In the genomic region with DNA sequence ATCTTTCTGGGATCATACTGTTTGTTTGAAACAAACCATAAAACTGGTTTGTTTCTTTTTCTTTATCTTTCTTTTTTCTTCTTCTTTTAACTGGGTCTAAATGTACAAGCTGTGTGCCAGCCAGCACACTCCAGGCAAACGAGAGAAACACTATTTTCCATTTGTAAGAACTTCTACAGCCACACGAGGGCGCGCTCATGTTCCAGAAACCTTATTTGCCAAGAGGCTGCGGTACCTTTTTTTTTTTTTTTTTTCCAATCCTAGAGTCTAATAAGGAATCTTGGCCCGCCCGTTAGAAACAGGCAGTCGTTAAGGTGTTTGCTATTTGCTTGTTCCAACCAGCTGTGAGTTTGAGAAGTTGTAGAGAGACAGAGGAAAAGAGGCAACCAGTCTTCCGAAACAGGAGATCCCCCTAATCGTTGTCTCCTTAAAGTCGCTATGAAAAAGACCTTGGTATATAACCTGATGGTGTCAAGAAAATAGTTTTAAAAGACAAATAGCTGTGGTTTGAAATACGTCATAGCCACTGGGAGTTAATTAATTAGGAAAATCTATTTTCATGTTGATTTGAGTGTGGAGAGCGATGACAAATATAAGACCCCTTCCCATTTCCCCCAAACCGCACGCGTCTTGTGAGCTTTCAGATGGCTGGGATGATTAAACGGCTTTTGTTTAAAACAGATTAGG, we compare ENCODE assay signal across 9 mouse cellular contexts. TPM values are rescaled to one million over a fixed set of nuclear protein-coding genes. Genes with fewer than 3 reads are reported as not detected.
A peak's percentile ranks its signal among the peaks of the same experiment; 100 is the strongest.
DNase-seq lines count a peak whose midpoint lies in the region; ATAC-seq and TF ChIP-seq lines count a peak whose summit lies in the region.
"Had no signal": no experiment of that assay in that cellular context is flagged by ENCODE, and none has a peak within 500 bp of the region (broad histone marks: within the 10 kb centered on the region; RNA-seq: fewer than 3 reads in every experiment).

No protein-coding gene starts in this region.

- peak; percentile 50 for TF ChIP-seq CTCF in E14TG2a.4 (conservative IDR thresholded peaks at IDR 0.05; ENCODE audit: low read length)
- 0 out of 2 replicates have a peak, but pooled peaks have one; percentile 26 for TF ChIP-seq CTCF in bone marrow, adult 2 months (IDR thresholded peaks at IDR 0.05; ENCODE audit: control insufficient read depth, insufficient read depth, low read length)
- peak; percentile 41; the same call in 1 of the 2 replicates for TF ChIP-seq CTCF in liver, adult 2 months (IDR thresholded peaks at IDR 0.05; ENCODE audit: low read depth, low read length)

- no peaks in the 10 kb centered on the region for H3K9me3 ChIP-seq in hindbrain, embryonic 11.5 days (ENCODE audit: control insufficient read depth, low read length)
- no peaks in the 10 kb centered on the region for H3K9me3 ChIP-seq in hindbrain, embryonic 13.5 days
- H3K9me3 ChIP-seq in E14TG2a.4 (ENCODE audit: low read length): no peaks in the 10 kb centered on the region
- H3K9me3 ChIP-seq in intestine, embryonic 15.5 days: no peaks in the 10 kb centered on the region

- DNase-seq in hindbrain, embryonic 11.5 days (ENCODE audit: low spot score): peak; percentile 86
- peak; percentile 52 for DNase-seq in liver, adult 2 months (ENCODE audit: extremely low read depth, low read depth, low spot score)
- DNase-seq in right cerebral cortex, adult 2 months (ENCODE audit: low spot score in 2 of 2): peak; percentile 61 to 62
- DNase-seq in frontal cortex, postnatal 10 days (ENCODE audit: low spot score in 2 of 2): no peak

- peaks cover 86% of the 10 kb centered on the region for H3K27me3 ChIP-seq in hindbrain, embryonic 11.5 days (ENCODE audit: control insufficient read depth, insufficient read depth, low read length)
- peaks cover 94% of the 10 kb centered on the region for H3K27me3 ChIP-seq in hindbrain, embryonic 13.5 days
- peaks cover 88% of the 10 kb centered on the region for H3K27me3 ChIP-seq in E14TG2a.4 (ENCODE audit: insufficient read depth, low read length)
- H3K27me3 ChIP-seq in intestine, embryonic 15.5 days (replicated peaks): peaks cover 83% of the 10 kb centered on the region
- H3K27me3 ChIP-seq in liver, adult 2 months (ENCODE audit: control insufficient read depth, insufficient read depth, low read length): peaks cover 49% of the 10 kb centered on the region

- H3K9ac ChIP-seq in hindbrain, embryonic 11.5 days (ENCODE audit: low read depth, low read length): no peak overlapping the region
- no peak overlapping the region for H3K9ac ChIP-seq in hindbrain, embryonic 13.5 days
- H3K9ac ChIP-seq in intestine, embryonic 15.5 days: no peak overlapping the region
- H3K9ac ChIP-seq in liver, adult 2 months (ENCODE audit: low read depth, low read length): no peak overlapping the region

- H3K36me3 ChIP-seq in hindbrain, embryonic 11.5 days (ENCODE audit: control insufficient read depth, insufficient read depth, low read length): no peaks in the 10 kb centered on the region
- no peaks in the 10 kb centered on the region for H3K36me3 ChIP-seq in hindbrain, embryonic 13.5 days
- no peaks in the 10 kb centered on the region for H3K36me3 ChIP-seq in E14TG2a.4 (ENCODE audit: insufficient read depth, low read length)
- H3K36me3 ChIP-seq in intestine, embryonic 15.5 days: no peaks in the 10 kb centered on the region
- no peaks in the 10 kb centered on the region for H3K36me3 ChIP-seq in liver, adult 2 months (ENCODE audit: control insufficient read depth, insufficient read depth, low read length)

- ATAC-seq in hindbrain, embryonic 11.5 days (ENCODE audit: low FRiP score): no peak
- ATAC-seq in hindbrain, embryonic 13.5 days (ENCODE audit: low FRiP score): no peak
- no peak for ATAC-seq in intestine, embryonic 15.5 days

- no peak overlapping the region for H3K4me2 ChIP-seq in hindbrain, embryonic 11.5 days (replicated peaks; ENCODE audit: low read depth, low read length)
- no peak overlapping the region for H3K4me2 ChIP-seq in hindbrain, embryonic 13.5 days
- H3K4me2 ChIP-seq in intestine, embryonic 15.5 days (replicated peaks): no peak overlapping the region

- no peak overlapping the region for H3K4me3 ChIP-seq in hindbrain, embryonic 11.5 days (ENCODE audit: low read depth, low read length)
- no peak overlapping the region for H3K4me3 ChIP-seq in hindbrain, embryonic 13.5 days
- no peak overlapping the region for H3K4me3 ChIP-seq in E14TG2a.4 (replicated peaks; ENCODE audit: low read length)
- no peak overlapping the region for H3K4me3 ChIP-seq in bone marrow, adult 2 months (replicated peaks; ENCODE audit: control insufficient read depth, low read depth, low read length)
- 0 out of 2 replicates have a peak overlapping the region, but pooled peaks have one; percentile 1 for H3K4me3 ChIP-seq in intestine, embryonic 15.5 days (replicated peaks)
- no peak overlapping the region for H3K4me3 ChIP-seq in liver, adult 2 months (ENCODE audit: insufficient read depth, low read depth, low read length)

- no peak overlapping the region for H3K27ac ChIP-seq in hindbrain, embryonic 11.5 days (ENCODE audit: low read depth, low read length)
- no peak overlapping the region for H3K27ac ChIP-seq in hindbrain, embryonic 13.5 days
- H3K27ac ChIP-seq in bone marrow, adult 2 months (ENCODE audit: control insufficient read depth, insufficient read depth, low read depth, low read length, poor library complexity): no peak overlapping the region
- no peak overlapping the region for H3K27ac ChIP-seq in intestine, embryonic 15.5 days
- no peak overlapping the region for H3K27ac ChIP-seq in liver, adult 2 months (replicated peaks; ENCODE audit: insufficient read depth, low read depth, low read length)

- no peak for TF ChIP-seq POLR2A in bone marrow, adult 2 months (IDR thresholded peaks at IDR 0.05; ENCODE audit: borderline replicate concordance, control insufficient read depth, low read depth, low read length)
- no peak for TF ChIP-seq POLR2A in liver, adult 2 months (IDR thresholded peaks at IDR 0.05; ENCODE audit: extremely low read depth, insufficient read depth, low read length)

- no peaks in the 10 kb centered on the region for H3K79me2 ChIP-seq in liver, adult 2 months (ENCODE audit: control insufficient read depth, insufficient read depth, low read length)

- peaks cover 8% of the 10 kb centered on the region for H3K4me1 ChIP-seq in hindbrain, embryonic 11.5 days (replicated peaks; ENCODE audit: control insufficient read depth, insufficient read depth, low read length)
- peaks cover 15% of the 10 kb centered on the region for H3K4me1 ChIP-seq in hindbrain, embryonic 13.5 days (replicated peaks)
- peaks cover 52% of the 10 kb centered on the region for H3K4me1 ChIP-seq in E14TG2a.4 (replicated peaks; ENCODE audit: low read depth, low read length)
- H3K4me1 ChIP-seq in bone marrow, adult 2 months (ENCODE audit: control insufficient read depth, insufficient read depth, low read length): no peaks in the 10 kb centered on the region
- peaks cover 17% of the 10 kb centered on the region for H3K4me1 ChIP-seq in intestine, embryonic 15.5 days (replicated peaks)
- H3K4me1 ChIP-seq in liver, adult 2 months (ENCODE audit: control insufficient read depth, insufficient read depth, low read length): no peaks in the 10 kb centered on the region; the same call in 1 of the 2 replicates

- 4% methylated on average over 17 of the region's 17 CpGs for WGBS in hindbrain, embryonic 11.5 days
- 6% methylated on average over 17 of the region's 17 CpGs for WGBS in hindbrain, embryonic 13.5 days
- 13% methylated on average over 17 of the region's 17 CpGs for WGBS in bone marrow, adult 2 months
- 7% methylated on average over 17 of the region's 17 CpGs for WGBS in intestine, embryonic 15.5 days
- 12% methylated on average over 17 of the region's 17 CpGs for WGBS in liver, adult 2 months

RNA-seq across cellular contexts. Expression of a gene that starts 5.3 kb away (rescaled TPM):
- polyA plus RNA-seq in hindbrain, embryonic 11.5 days (2014; fragmentation: Nextera tagmentation; extraction: Ambion mirVana): 0.13 TPM in 1 of 2 replicates, not detected in the other
- not detected in 2 replicates for polyA plus RNA-seq in hindbrain, embryonic 13.5 days (2015; fragmentation: Nextera tagmentation; extraction: Ambion mirVana)
- polyA plus RNA-seq in bone marrow, adult 2 months (2011; ENCODE audit: insufficient read depth, insufficient read length, low replicate concordance, missing spikeins): not detected in 2 replicates
- polyA plus RNA-seq in intestine, embryonic 15.5 days (2015; fragmentation: Nextera tagmentation; extraction: Ambion mirVana): 4.8 and 7.9 TPM in 2 replicates
- not detected in 2 replicates for total RNA-seq in liver, adult 2 months (2014; rRNA removed)
- polyA plus RNA-seq in liver, adult 2 months (2012; rRNA removed): not detected in 2 replicates
- polyA plus RNA-seq: large intestine, adult 2 months had no signal

RNA-seq across cellular contexts. Expression of a gene that starts 7.1 kb away (rescaled TPM):
- not detected in 2 replicates for polyA plus RNA-seq in hindbrain, embryonic 11.5 days (2014; fragmentation: Nextera tagmentation; extraction: Ambion mirVana)
- not detected in 2 replicates for polyA plus RNA-seq in hindbrain, embryonic 13.5 days (2015; fragmentation: Nextera tagmentation; extraction: Ambion mirVana)
- 0.60 TPM in 1 of 2 replicates, not detected in the other for polyA plus RNA-seq in bone marrow, adult 2 months (2011; ENCODE audit: insufficient read depth, insufficient read length, low replicate concordance, missing spikeins)
- 1.2 and 2.3 TPM in 2 replicates for polyA plus RNA-seq in intestine, embryonic 15.5 days (2015; fragmentation: Nextera tagmentation; extraction: Ambion mirVana)
- total RNA-seq in liver, adult 2 months (2014; rRNA removed): not detected in 2 replicates
- not detected in 2 replicates for polyA plus RNA-seq in liver, adult 2 months (2012; rRNA removed)
- polyA plus RNA-seq: large intestine, adult 2 months had no signal

RNA-seq across cellular contexts. Expression of a gene that starts 11.1 kb away (rescaled TPM):
- 0.11 TPM in 1 of 2 replicates, not detected in the other for polyA plus RNA-seq in hindbrain, embryonic 11.5 days (2014; fragmentation: Nextera tagmentation; extraction: Ambion mirVana)
- not detected in 2 replicates for polyA plus RNA-seq in hindbrain, embryonic 13.5 days (2015; fragmentation: Nextera tagmentation; extraction: Ambion mirVana)
- polyA plus RNA-seq in bone marrow, adult 2 months (2011; ENCODE audit: insufficient read depth, insufficient read length, low replicate concordance, missing spikeins): not detected in 2 replicates
- polyA plus RNA-seq in intestine, embryonic 15.5 days (2015; fragmentation: Nextera tagmentation; extraction: Ambion mirVana): 4.4 and 5.9 TPM in 2 replicates
- total RNA-seq in liver, adult 2 months (2014; rRNA removed): not detected in 2 replicates
- polyA plus RNA-seq in liver, adult 2 months (2012; rRNA removed): not detected in 2 replicates

RNA-seq across cellular contexts. Expression of a gene that starts 11.6 kb away (rescaled TPM):
- not detected in 2 replicates for polyA plus RNA-seq in hindbrain, embryonic 11.5 days (2014; fragmentation: Nextera tagmentation; extraction: Ambion mirVana)
- polyA plus RNA-seq in hindbrain, embryonic 13.5 days (2015; fragmentation: Nextera tagmentation; extraction: Ambion mirVana): not detected in 2 replicates
- polyA plus RNA-seq in bone marrow, adult 2 months (2011; ENCODE audit: insufficient read depth, insufficient read length, low replicate concordance, missing spikeins): not detected in 2 replicates
- polyA plus RNA-seq in intestine, embryonic 15.5 days (2015; fragmentation: Nextera tagmentation; extraction: Ambion mirVana): 0.45 and 1.1 TPM in 2 replicates
- not detected in 2 replicates for total RNA-seq in liver, adult 2 months (2014; rRNA removed)
- not detected in 2 replicates for polyA plus RNA-seq in liver, adult 2 months (2012; rRNA removed)
- polyA plus RNA-seq: large intestine, adult 2 months had no signal

RNA-seq across cellular contexts. Expression of a gene that starts 18.0 kb away (rescaled TPM):
- 0.19 and 0.50 TPM in 2 replicates for polyA plus RNA-seq in hindbrain, embryonic 11.5 days (2014; fragmentation: Nextera tagmentation; extraction: Ambion mirVana)
- 0.79 and 1.5 TPM in 2 replicates for polyA plus RNA-seq in hindbrain, embryonic 13.5 days (2015; fragmentation: Nextera tagmentation; extraction: Ambion mirVana)
- 1.1 and 1.4 TPM in 2 replicates for polyA plus RNA-seq in bone marrow, adult 2 months (2011; ENCODE audit: insufficient read depth, insufficient read length, low replicate concordance, missing spikeins)
- 4.2 and 5.1 TPM in 2 replicates for polyA plus RNA-seq in intestine, embryonic 15.5 days (2015; fragmentation: Nextera tagmentation; extraction: Ambion mirVana)
- total RNA-seq in liver, adult 2 months (2014; rRNA removed): 0.07 TPM in 1 of 2 replicates, not detected in the other
- 0.06 TPM in 1 of 2 replicates, not detected in the other for polyA plus RNA-seq in liver, adult 2 months (2012; rRNA removed)

Comparison
In these comparisons a context has a peak if more than half of its experiments do, and no peak if none do; other contexts are left out.
1. DNase-seq: peak in hindbrain, embryonic 11.5 days (single experiment), liver, adult 2 months (single experiment) and right cerebral cortex, adult 2 months (2 of 2); none in frontal cortex, postnatal 10 days (0 of 2).
2. Peak in every context shown above with its lines, with median percentiles within 50 percentile points of each other: CTCF ChIP-seq.